Mouse (Mus musculus): ENCODE results near the gene Specc1.
"Not testable (repeated sequence)": the region's sequence is repeated elsewhere in the genome, so short reads cannot be mapped to it uniquely, and the experiment has no call there.

Gene Specc1

DNA sequence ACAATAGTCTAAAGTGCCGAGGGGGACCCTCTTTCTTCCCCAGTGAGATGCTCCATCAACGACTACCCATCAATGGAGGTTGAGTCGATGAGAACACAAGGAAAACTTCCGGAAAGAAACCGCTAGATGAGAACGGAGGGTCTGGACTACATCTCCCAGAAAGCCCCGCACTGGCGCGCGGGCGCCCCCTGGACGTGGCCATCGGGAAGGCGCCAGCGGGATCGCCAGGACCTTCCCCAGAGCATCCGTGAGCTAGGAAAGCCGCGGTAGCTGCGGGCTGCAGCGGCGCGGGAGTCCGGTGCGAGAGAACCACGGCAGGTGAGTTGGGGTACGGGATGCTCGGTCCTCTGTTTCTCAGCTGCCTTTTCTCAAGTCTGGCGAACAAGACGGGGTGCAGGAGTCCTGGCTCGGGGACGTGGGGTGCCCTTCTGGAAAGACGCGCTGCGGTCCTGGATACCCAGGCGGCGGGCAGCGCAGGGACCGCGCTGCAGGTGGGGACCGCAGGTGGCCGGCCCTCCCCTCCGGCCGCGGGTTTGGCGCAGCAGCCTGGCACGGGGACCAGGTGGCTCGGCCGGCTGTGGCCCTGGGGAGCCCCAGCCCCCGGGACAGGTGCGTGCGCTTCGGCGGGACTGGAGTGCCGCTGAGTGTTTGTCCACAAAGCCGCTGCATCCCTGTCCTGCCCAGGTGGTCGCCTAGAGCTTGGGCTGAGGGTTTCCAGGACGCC, at the start of gene Specc1:
Gene Specc1, plus strand, starts transcription at position 192 of the 724 bp plus-strand sequence.
- DNase-seq (ENCODE audit: low read depth in 1 of 2, low spot score in 2 of 2) = peak; percentile 65 to 83

DNA sequence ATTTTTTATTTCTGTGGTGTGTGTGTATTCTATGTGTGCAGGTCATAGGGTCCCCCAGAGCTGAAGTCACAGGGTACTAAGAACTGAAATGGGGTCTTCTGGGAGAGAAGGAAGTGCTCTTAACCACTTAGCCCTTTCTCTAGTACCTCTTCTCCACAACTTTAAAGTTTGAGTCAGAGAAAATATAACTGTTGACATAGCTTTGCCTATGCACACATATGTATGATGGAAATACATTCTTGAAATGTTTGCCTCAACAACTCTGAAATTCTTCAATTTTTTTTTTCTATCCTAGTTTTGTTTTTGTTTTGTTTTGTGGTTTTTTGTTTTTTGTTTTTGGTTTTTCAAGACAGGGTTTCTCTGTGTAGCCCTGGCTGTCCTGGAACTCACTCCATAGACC, 48.2 kb upstream of the Specc1 start:
- no peak for DNase-seq (ENCODE audit: low read depth in 1 of 2, low spot score in 2 of 2)

DNA sequence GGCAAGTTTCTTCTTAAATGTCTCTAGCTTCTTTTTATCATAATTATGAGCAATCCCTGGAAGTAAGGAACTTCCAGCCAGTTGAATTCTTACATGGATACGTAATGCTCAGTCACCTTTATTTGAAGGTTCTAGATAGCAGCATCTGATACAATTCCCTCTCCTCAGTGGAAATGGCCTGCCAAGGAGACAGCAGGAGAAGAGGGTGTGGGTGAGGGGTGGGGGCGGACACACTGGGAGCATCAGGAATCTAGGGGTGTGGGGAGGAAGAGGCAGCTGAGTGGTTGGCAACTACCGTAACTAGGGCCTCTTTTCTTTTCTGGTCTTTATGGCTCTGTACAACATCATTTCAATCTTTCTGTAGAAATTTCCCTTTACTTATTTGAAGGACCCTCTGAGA, 36.9 kb upstream of the Specc1 start:
- DNase-seq (ENCODE audit: low read depth in 1 of 2, low spot score in 2 of 2) = no peak

DNA sequence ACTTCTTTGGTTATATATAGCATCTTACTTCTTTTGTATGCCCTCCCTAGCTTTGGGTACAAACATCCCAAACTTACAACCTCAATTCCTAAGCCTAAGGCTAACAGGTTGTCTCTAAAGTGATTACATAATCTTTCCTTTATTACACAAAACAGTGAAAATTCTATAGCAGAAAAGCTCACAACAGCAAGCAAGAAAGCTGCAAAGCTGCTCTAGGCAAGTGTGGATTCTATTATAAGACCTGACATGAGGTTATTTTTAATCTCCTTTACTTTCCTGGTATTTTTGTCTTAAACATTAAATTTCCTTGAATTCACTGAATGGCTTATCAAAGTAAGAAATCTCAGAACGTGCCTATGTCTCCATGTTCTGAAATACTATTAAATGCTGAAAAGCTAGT, 33.3 kb upstream of the Specc1 start:
- no peak for DNase-seq (ENCODE audit: low read depth in 1 of 2, low spot score in 2 of 2)

DNA sequence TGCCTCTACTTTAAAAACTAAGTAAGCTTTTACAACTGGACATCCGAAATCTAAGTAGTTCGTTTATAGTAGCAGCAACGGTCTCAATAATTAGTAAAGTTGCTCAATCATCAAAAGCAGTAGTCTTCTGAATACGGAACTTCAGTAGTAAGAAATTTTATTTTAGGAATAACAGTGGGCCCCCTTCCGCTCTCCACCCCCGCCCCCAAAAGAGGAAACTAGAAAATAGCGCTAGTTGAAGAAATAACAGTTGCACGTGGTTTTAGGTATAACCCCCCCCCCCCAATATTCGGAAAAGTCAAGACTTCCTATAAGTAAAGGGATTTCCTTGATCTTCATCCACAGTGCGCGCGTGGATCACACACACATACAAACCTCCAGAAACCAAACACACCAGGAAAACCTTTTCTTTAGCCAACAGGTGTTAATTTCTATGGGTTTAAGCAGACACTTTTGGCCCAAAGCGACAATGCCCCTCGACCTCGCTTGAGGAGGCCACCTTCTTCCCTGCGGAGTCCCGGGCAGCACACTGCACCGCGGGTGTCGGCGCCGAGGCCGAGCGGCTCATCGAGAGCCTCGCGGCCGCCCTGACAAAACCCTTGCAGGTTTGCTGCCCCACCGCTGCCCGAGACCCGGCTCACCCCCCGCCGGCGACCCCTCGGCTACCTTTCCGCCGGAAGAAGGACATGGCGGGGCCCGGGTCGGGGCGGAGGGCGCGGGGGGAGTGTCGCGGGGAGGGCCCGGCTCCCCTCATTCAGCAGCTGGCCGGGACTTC, 27.1 kb upstream of the Specc1 start:
- DNase-seq (ENCODE audit: low read depth in 1 of 2, low spot score in 2 of 2) = no peak

DNA sequence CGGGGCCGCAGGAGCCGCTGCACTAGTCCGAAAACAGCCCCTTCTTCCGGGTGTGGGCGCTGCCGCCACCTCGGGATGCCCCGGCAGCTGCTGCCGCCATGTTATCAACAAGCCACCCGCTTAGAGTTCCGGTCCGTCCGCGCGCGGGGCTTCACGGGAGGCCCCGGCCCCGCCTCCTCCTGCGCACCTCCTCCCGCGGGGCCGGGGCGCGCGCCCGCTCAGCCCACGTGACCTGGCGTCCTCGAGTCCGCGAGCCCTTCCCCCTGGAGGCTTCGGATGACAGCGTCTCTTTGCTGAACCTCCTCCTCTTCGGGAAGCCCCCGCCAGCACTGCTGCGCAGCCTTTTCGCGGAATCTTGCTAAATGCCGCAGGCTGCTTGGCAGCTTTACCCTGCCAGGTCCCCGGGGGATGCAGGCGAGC, 26.5 kb upstream of the Specc1 start, which contains the start of gene Akap10:
Gene Akap10, minus strand, starts transcription at position 155 of the 420 bp plus-strand sequence.
- DNase-seq (ENCODE audit: low read depth in 1 of 2, low spot score in 2 of 2) = peak; percentile 76 to 85

DNA sequence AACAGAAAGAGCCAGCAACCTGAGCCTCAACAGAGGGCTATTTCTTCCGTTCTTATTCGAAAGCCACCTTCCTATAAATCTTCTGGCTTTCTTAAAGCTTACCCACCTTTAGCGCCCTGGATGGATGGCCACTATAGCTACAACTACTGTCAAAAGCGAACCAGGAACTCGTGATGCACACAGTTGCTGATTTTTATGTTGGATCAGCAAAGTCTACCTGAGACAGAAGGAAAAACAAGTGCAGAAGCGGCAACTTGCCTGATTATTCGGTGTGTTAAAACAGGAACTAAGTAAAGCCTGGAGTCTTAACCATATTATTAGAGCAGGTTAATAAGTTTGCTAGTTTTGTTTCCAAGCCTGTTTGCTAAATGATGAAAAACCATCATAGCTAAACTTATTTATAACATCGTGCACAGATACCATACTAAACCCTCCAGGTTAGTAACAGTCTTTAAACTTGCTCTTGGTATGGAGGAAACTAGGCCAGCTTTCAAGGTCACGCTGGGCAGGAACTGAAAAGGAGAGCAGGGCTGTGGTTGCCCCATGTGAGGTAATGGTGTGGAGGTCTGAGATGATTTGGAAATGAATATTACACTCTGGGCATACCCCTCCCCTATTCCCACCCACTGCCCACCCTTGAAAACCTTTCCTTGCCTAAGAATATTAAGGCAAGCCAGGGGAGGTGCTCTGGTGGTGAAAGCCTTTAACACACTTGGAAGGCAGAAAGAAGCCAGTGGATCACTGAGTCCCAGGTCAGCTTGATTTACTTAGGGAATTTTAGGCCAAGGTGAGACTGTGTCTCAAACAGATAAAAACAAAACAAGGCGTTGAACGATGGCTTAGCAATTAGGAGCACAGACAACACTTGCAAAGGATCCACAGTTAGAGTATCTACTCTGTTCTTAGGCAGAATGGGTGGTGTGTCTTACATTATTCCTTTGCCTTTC, 25.6 kb upstream of the Specc1 start:
- DNase-seq (ENCODE audit: low read depth in 1 of 2, low spot score in 2 of 2) = no peak

DNA sequence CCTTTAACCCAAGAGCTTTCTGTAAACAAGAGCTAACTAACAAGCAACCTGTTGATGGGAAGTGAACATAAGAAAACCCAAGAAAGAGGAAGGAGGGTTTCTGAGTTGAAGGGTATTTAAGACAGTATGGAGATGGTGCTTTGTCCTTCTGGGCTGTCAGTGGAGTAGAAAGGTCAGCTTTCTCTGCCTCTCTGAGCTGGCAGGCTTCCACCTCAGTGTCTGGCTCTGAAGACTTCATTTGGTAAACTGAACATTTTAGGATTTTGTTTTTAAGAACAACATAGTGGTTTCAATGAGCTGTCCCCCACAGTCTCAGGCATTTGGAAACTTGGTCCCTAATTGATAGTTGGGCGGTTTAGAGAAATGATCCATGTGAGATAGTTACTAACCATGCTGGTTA, 18.8 kb upstream of the Specc1 start:
- no peak for DNase-seq (ENCODE audit: low read depth in 1 of 2, low spot score in 2 of 2)

DNA sequence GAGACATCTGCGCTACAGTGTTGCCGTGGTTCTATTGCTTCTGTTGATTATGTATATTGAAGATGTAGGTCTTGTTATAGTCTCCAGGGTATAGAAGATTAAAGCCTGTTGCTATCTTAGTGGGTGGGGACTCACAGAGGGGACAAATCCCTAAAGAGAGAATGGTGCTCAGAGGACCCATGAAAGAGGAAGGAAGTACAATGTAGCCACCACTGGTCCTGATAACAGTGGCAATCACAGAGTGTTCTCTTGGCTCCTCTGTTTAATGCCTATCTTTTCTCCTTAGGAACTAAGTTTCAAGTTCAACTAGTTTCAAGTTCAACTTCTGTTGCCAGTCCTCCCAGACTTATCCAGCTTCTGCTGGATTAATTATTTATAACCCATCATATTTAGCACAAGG, 13.7 kb upstream of the Specc1 start:
- DNase-seq (ENCODE audit: low read depth in 1 of 2, low spot score in 2 of 2) = no peak

DNA sequence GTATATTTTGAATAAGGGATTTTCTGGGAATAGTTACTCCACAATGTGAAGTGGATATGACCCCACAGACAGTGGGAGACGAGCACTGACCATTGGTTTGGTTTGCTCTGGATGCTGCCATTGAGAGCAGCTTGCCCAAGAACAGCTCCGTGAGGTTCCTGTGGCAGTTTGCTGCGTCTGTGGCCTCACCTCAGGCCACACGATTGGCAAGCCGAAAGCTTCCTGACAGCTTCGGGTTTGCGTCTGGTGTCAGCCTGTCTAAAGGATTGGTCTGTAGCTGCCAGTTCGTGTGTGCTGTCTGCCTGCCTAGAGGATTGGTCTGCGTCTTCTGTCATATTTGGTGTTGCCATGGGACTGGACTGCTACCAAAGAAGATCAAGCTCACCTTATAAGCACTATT, 12.1 kb upstream of the Specc1 start:
- no peak for DNase-seq (ENCODE audit: low read depth in 1 of 2, low spot score in 2 of 2)

DNA sequence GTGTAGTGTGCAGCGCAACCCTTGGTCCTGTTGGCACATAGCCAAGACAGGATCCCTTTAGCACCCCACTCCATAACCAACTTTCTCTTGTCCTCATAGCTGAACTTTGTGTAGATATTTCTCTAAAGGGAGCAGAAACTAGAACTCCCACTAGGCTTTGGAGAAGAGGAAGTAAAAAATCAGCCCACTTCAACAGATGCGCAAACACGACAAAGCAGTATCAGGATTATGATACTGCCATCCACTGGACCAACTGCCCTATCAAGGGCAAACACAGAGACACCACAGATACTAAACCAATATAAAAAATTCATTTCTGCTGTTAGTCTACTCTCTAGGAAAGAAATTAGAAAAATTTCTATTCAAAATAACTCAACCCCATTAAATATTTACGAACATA, 10.0 kb upstream of the Specc1 start:
- no peak for DNase-seq (ENCODE audit: low read depth in 1 of 2, low spot score in 2 of 2)

DNA sequence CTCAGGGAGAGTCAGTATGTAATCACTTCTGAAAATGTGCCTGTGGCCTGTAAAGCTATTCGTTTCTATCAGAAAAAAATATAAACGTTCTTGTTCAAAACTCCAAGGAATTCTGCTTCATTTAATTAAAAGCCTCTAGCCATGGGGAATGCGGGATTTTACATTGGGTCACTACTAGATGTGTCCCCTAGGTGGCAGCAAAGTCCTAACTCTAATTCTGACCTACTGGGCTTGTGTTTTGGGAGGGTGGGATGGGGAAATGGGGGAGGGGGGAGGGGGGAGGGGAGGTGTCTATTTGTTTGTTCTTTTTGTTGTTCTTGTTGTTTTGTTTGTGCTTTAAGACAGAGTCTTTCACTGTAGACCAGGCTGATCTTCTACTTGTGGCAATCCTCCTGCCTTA, 7.2 kb upstream of the Specc1 start:
- no peak for DNase-seq (ENCODE audit: low read depth in 1 of 2, low spot score in 2 of 2)

DNA sequence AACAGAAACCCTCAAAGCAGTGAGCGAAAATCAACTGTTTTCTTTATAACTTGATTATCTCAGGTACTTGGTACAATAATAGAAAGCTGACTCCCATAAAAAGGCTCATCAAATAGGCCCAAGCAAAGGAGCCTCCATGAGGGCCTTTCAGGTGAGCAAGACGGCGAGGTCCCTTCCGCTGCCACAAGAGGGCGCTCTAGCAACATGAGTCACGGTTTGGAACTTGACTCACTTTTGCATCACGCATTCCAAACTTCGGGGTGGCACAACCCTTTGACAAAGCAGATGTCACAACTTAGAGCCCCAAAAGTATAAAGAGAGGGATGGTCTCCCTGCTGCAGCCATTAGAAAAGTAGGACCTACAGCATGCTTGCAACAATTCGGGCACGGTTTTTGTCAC, 5.9 kb upstream of the Specc1 start:
- DNase-seq (ENCODE audit: low read depth in 1 of 2, low spot score in 2 of 2) = peak; percentile 24 to 70

DNA sequence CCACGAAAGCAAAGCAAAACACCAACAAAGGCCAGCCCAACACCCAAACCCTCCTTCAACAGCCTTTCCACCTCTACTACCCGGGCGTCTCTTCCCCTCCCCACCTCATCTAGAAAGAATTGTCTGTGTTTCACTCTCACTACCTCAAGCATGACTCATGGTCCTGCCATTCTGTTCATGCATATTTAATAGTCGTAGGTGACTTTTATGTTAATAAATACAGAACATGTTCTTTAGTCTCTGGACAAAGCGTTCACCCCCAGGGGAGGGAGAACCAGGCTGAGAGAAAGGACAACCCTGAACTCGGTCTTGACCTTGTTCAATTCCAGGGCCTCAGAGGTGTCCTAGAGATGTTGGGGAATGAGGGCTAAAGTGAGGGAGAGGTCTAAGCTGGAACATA, 1.4 kb upstream of the Specc1 start:
- DNase-seq (ENCODE audit: low read depth in 1 of 2, low spot score in 2 of 2) = no peak

DNA sequence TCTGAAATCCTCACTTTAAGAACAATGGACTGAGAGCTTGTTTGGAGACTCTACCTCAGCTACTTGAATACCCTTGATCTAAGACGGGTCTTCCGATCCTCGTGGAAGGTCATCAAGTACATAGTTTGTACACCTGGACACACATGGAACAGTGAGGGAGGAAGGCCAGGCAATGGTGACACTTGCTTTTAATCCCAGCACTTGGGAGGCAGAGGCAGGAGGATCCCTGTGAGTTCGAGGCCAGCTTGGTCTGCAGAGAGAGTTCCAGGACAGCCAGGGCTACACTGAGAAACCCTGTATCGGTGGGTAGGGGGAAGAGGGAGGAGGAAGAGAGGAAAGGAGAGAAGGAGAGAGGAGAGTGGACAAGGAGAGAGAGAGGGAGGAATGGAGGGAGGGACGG, 612 bp upstream of the Specc1 start:
- DNase-seq (ENCODE audit: low read depth in 1 of 2, low spot score in 2 of 2) = no peak

DNA sequence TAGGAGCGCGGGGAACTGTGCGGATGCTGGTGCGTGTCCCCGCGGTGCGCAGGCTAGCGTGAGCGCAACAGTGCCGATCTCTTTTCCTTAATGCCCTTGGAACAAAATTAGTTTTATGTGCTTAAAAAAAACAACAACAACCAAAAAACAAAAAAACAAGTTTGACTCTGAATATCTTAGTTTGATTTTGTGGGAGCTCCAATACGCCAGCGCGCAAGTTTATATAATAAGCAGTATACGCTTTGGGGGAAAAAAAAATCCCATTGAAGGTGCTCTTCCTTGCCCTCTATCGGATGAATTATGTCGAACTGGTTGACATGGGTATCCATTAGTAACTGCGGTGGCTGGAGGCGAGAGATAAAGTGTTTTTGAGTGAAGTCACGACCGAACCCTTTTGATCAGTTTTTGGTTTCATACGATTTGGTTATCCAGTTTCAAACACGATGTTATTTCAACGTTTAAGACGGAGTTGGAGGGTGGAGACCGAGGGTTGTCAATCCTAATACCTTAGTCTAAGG, 792 bp downstream of the Specc1 start:
- no peak for DNase-seq (ENCODE audit: low read depth in 1 of 2, low spot score in 2 of 2)

DNA sequence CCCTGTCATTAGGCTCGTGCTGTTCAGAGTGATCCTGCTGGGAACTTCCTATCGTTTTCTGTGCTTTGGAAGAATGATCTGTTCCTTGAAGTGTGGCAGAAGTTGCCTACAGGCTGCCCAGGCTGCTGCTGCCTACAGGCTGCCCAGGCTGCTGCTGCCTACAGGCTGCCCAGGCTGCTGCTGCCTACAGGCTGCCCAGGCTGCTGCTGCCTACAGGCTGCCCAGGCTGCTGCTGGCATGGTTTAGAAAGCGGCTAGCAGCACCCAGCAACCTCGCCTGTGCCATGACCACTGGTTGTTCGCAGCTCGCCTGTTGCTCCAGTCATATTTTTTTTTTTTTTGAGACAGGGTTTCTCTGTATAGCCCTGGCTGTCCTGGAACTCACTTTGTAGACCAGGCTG, 2.1 kb downstream of the Specc1 start:
- DNase-seq (ENCODE audit: low read depth in 1 of 2, low spot score in 2 of 2) = not testable (repeated sequence)

DNA sequence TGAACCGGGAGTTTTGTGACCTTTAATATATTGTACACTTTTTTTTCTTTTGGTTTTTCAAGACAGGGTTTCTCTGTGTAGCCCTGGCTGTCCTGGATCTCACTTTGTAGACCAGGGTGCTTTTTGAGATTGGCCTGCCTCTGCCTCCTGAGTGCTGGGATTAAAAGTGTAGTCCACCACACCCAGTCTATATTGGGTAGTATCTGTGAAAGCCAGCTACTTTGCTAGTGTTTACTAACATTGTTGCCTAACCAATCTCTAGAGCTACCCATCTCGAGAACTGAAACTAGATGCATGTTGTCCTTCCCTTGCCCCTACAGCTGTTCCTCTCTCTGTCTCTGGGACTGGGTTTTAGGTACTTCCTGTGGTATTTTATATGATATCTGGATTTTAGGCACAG, 3.5 kb downstream of the Specc1 start:
- no peak for DNase-seq (ENCODE audit: low read depth in 1 of 2, low spot score in 2 of 2)

DNA sequence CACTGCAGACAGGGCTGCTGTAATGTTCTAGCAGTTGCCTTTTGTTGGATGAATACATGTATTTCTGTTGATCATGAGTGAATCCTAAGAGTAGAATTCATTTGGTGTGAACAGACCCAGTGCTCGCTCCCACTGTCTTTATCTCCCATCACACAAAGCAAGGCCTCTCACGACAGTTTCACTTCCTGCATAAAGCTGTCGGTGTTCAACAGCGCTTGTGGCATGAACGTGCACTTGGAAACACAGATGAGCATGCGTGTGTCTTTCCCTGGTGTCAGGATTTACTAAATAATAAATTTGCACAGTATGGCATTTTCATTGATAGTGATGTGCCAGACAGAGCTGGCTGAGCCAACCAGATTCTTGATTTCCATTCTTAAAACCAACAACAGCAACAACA, 6.1 kb downstream of the Specc1 start:
- no peak for DNase-seq (ENCODE audit: low read depth in 1 of 2, low spot score in 2 of 2)

DNA sequence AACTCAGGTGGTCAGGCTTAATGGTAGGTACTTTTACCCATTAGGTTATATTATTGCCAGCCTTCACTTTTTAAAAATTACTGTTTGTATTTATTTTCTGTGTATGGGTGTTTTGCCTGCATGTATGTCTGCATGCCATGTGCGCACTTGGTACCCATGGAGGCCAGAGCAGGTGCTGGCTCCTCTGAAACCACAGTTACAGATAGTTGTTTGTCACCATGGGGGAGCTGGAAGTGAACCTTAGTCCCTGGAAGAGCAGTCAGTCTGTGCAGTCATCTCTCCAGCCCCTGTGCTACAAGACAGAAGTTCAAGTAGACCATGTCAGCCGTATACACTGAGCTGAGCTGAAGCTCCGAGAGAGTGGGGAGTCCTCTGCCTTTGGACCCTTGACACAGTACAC, 6.6 kb downstream of the Specc1 start:
- DNase-seq (ENCODE audit: low read depth in 1 of 2, low spot score in 2 of 2) = no peak

DNA sequence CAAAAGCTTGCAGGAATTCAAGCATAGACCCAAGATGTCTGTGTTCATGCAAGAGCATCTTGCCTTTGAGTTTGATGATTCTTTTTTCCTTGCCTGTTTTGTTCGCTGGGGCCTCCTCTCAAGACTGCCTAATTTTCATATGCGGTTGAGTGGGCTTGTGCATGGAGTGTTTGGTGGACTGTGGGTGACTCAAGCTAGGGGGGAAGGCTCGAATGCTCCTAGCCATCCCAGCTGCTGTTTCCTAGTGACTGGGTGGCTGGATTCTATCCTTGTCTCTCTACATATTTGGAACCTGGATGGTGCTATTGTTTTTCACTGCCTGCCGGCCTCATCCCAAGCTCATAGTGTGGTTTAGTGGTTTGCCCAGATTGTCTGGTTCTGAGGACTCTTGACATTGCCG, 8.0 kb downstream of the Specc1 start:
- no peak for DNase-seq (ENCODE audit: low read depth in 1 of 2, low spot score in 2 of 2)

Data from monocyte, adult 2 months (primary cell).